Mouse (Mus musculus) hindbrain, embryonic 12.5 days (tissue): Measurements from ENCODE around the gene Gm49510. TPM values are rescaled to one million over a fixed set of nuclear protein-coding genes. Genes with fewer than 3 reads are reported as not detected.
"Not testable (repeated sequence)": the region's sequence is repeated elsewhere in the genome, so short reads cannot be mapped to it uniquely, and the experiment has no call there.

Experiments
- ATAC-seq: fragments of 200-750 bp; cut with Nextera tagmentation; 2 replicates; pipeline ENCODE4 v1.8.0; 2017; ENCODE audit warnings: moderate TSS enrichment; ENCODE audit not compliant: low FRiP score
- H3K27ac ChIP-seq: fragments of 300-500 bp; sonication (generic); 2 replicates; pipeline ENCODE4 v1.5.1; 2016; ENCODE audit warnings: mild to moderate bottlenecking
- H3K27me3 ChIP-seq: fragments of 300-500 bp; sonication (generic); 2 replicates; pipeline ENCODE4 v1.6.1; 2016; ENCODE audit warnings: mild to moderate bottlenecking
- H3K36me3 ChIP-seq: fragments of 300-500 bp; sonication (generic); 2 replicates; pipeline ENCODE4 v1.6.1; 2016; ENCODE audit warnings: mild to moderate bottlenecking
- H3K4me1 ChIP-seq: fragments of 300-500 bp; sonication (generic); 2 replicates; pipeline ENCODE4 v1.6.1; 2016
- H3K4me2 ChIP-seq: fragments of 300-500 bp; sonication (generic); replicated peaks from 2 replicates; pipeline ENCODE4 v1.6.1; 2016; ENCODE audit warnings: mild to moderate bottlenecking
- H3K4me3 ChIP-seq: fragments of 300-500 bp; sonication (generic); 2 replicates; pipeline ENCODE4 v1.5.1; 2016; ENCODE audit warnings: mild to moderate bottlenecking
- H3K9ac ChIP-seq: fragments of 300-500 bp; sonication (generic); 2 replicates; pipeline ENCODE4 v1.6.1; 2016; ENCODE audit warnings: mild to moderate bottlenecking, moderate library complexity
- H3K9me3 ChIP-seq: fragments of 300-500 bp; sonication (generic); replicated peaks from 2 replicates; pipeline ENCODE4 v1.6.1; 2016; ENCODE audit warnings: mild to moderate bottlenecking
- WGBS: fragments of 180-500 bp; shearing (Covaris S2); methylation state at CpG from one replicate; pipeline ENCODE4 v1.1.7; 2016; 5-methylcytosine and 5-hydroxymethylcytosine counted together
- polyA plus RNA-seq: library from polyadenylated mRNA; unstranded; fragments of >200 nt; fragmentation: Nextera tagmentation; extraction: Ambion mirVana; gene quantifications from 2 replicates; pipeline ENCODE4 v1.2.1, GENCODE M21; 2016

Gm49510 gene
- polyA plus RNA-seq, 1 experiment from 2014 or later = 0.61 TPM

GRCm38 (mm10) chr15:78868826-78869233, 30.6 kb upstream of the Gm49510 start:
- 47% methylated on average over 7 of the region's 7 CpGs for WGBS
- 0 out of 2 replicates have a peak, but pooled peaks have one; percentile 24 for ATAC-seq
- H3K4me2 ChIP-seq = no peak overlapping the region

GRCm38 (mm10) chr15:78869775-78870174, 29.7 kb upstream of the Gm49510 start:
- no peak overlapping the region for H3K4me3 ChIP-seq

More at GRCm38 (mm10) chr15:78868826-78869233, 30.6 kb upstream of the Gm49510 start:
- no peaks in the 10 kb centered on the region for H3K36me3 ChIP-seq
- H3K4me3 ChIP-seq = no peak overlapping the region
- H3K27me3 ChIP-seq = no peaks in the 10 kb centered on the region
- no peaks in the 10 kb centered on the region for H3K9me3 ChIP-seq
- H3K27ac ChIP-seq = peak overlapping the region; percentile 56
- H3K4me1 ChIP-seq = peaks cover 6% of the 10 kb centered on the region; the same call in 1 of the 2 replicates
- no peak overlapping the region for H3K9ac ChIP-seq

GRCm38 (mm10) chr15:78872021-78872608, 27.4 kb upstream of the Gm49510 start:
- 58% methylated on average over 5 of the region's 5 CpGs for WGBS
- no peaks in the 10 kb centered on the region for H3K27me3 ChIP-seq

More at GRCm38 (mm10) chr15:78869775-78870174, 29.7 kb upstream of the Gm49510 start:
- no peaks in the 10 kb centered on the region for H3K36me3 ChIP-seq
- H3K4me1 ChIP-seq = peaks cover 6% of the 10 kb centered on the region; the same call in 1 of the 2 replicates
- no peaks in the 10 kb centered on the region for H3K9me3 ChIP-seq
- no peaks in the 10 kb centered on the region for H3K27me3 ChIP-seq
- 30% methylated on average over 6 of the region's 6 CpGs for WGBS
- no peak overlapping the region for H3K27ac ChIP-seq
- no peak for ATAC-seq
- H3K4me2 ChIP-seq = no peak overlapping the region
- no peak overlapping the region for H3K9ac ChIP-seq

GRCm38 (mm10) chr15:78873803-78874435, 25.5 kb upstream of the Gm49510 start:
- Histone ChIP-seq H3K27me3 (no peaks in the 10 kb centered on the region), H3K27ac (no peak overlapping the region), H3K4me2 (no peak overlapping the region), H3K4me3 (no peak overlapping the region), H3K9me3 (no peaks in the 10 kb centered on the region), H3K4me1 (peaks cover 22% of the 10 kb centered on the region), H3K36me3 (no peaks in the 10 kb centered on the region), H3K9ac (no peak overlapping the region)
- no peak for ATAC-seq
- 52% methylated on average over 13 of the region's 13 CpGs for WGBS

More at GRCm38 (mm10) chr15:78872021-78872608, 27.4 kb upstream of the Gm49510 start:
- Histone ChIP-seq H3K9ac (no peak overlapping the region), H3K9me3 (no peaks in the 10 kb centered on the region), H3K27ac (no peak overlapping the region), H3K4me2 (no peak overlapping the region), H3K36me3 (no peaks in the 10 kb centered on the region), H3K4me3 (no peak overlapping the region), H3K4me1 (peaks cover 19% of the 10 kb centered on the region)
- ATAC-seq = no peak

- Histone ChIP-seq H3K9me3 (no peaks in the 10 kb centered on the region), H3K27me3 (no peaks in the 10 kb centered on the region), H3K4me2 (no peak overlapping the region), H3K27ac (peak overlapping the region; percentile 98; the same call in 1 of the 2 replicates), H3K36me3 (no peaks in the 10 kb centered on the region; the same call in 1 of the 2 replicates), H3K4me1 (peaks cover 29% of the 10 kb centered on the region), H3K4me3 (no peak overlapping the region), H3K9ac (no peak overlapping the region)
- no peak for ATAC-seq
- WGBS = 80% methylated on average over 8 of the region's 8 CpGs
These were observed 24.5 kb upstream of the Gm49510 start for GRCm38 (mm10) chr15:78874989-78875388.

GRCm38 (mm10) chr15:78875537-78875936, 23.9 kb upstream of the Gm49510 start:
- Histone ChIP-seq H3K4me3 (no peak overlapping the region), H3K9ac (no peak overlapping the region), H3K4me1 (peaks cover 29% of the 10 kb centered on the region), H3K9me3 (no peaks in the 10 kb centered on the region), H3K4me2 (peak overlapping the region; percentile 90), H3K27ac (peak overlapping the region; percentile 98), H3K27me3 (no peaks in the 10 kb centered on the region), H3K36me3 (peaks cover 5% of the 10 kb centered on the region; the same call in 1 of the 2 replicates)
- WGBS = 84% methylated on average over 5 of the region's 5 CpGs
- no peak for ATAC-seq

GRCm38 (mm10) chr15:78876258-78876696, 23.2 kb upstream of the Gm49510 start:
- 3% methylated on average over 17 of the region's 17 CpGs for WGBS
- Histone ChIP-seq H3K27me3 (no peaks in the 10 kb centered on the region), H3K9me3 (no peaks in the 10 kb centered on the region), H3K4me1 (peaks cover 29% of the 10 kb centered on the region), H3K36me3 (peaks cover 12% of the 10 kb centered on the region), H3K27ac (peak overlapping the region; percentile 98), H3K4me3 (peak overlapping the region; percentile 76), H3K9ac (peak overlapping the region; percentile 79), H3K4me2 (peak overlapping the region; percentile 90)
- peak; percentile 27; the same call in 1 of the 2 replicates for ATAC-seq

GRCm38 (mm10) chr15:78876991-78877809, 22.3 kb upstream of the Gm49510 start, which contains the start of gene Gga1:
Gga1 (plus strand) TSS chr15:78877190.
- Histone ChIP-seq H3K27ac (peak within 1 kb of the TSS; percentile 98), H3K27me3 (no peaks in the 10 kb centered on the region), H3K36me3 (peaks cover 21% of the 10 kb centered on the region), H3K9me3 (no peaks in the 10 kb centered on the region), H3K4me2 (peak within 1 kb of the TSS; percentile 90), H3K9ac (peak within 1 kb of the TSS; percentile 79), H3K4me1 (peaks cover 29% of the 10 kb centered on the region), H3K4me3 (peak within 1 kb of the TSS; percentile 76)
- ATAC-seq = peak; percentile 93
- under 1% methylated on average over 76 of the region's 95 CpGs for WGBS

- H3K4me1 ChIP-seq = peaks cover 29% of the 10 kb centered on the region
- under 1% methylated on average over 16 of the region's 17 CpGs for WGBS
- peak overlapping the region; percentile 76 for H3K4me3 ChIP-seq
- H3K9ac ChIP-seq = peak overlapping the region; percentile 79
- H3K27ac ChIP-seq = peak overlapping the region; percentile 98
- H3K9me3 ChIP-seq = no peaks in the 10 kb centered on the region
- no peaks in the 10 kb centered on the region for H3K27me3 ChIP-seq
- peak overlapping the region; percentile 90 for H3K4me2 ChIP-seq
- peaks cover 28% of the 10 kb centered on the region for H3K36me3 ChIP-seq
- ATAC-seq = no peak; the same call in 1 of the 2 replicates
These were observed 21.6 kb upstream of the Gm49510 start for GRCm38 (mm10) chr15:78877810-78878390.

- Histone ChIP-seq H3K4me2 (0 out of 2 replicates have a peak overlapping the region, but pooled peaks have one; percentile 90), H3K9ac (0 out of 2 replicates have a peak overlapping the region, but pooled peaks have one; percentile 13), H3K36me3 (peaks cover 38% of the 10 kb centered on the region), H3K4me1 (peaks cover 29% of the 10 kb centered on the region)
- H3K9me3 ChIP-seq, ATAC-seq, H3K4me3 ChIP-seq, H3K27ac ChIP-seq, H3K27me3 ChIP-seq: not testable (repeated sequence)
- WGBS = 60% methylated on average over 7 of the region's 7 CpGs
These were observed 20.5 kb upstream of the Gm49510 start for GRCm38 (mm10) chr15:78878792-78879516.

- no peak overlapping the region for H3K27ac ChIP-seq
- H3K9me3 ChIP-seq = no peaks in the 10 kb centered on the region
- no peak overlapping the region; the same call in 1 of the 2 replicates for H3K9ac ChIP-seq
- ATAC-seq = no peak
- H3K4me1 ChIP-seq = peaks cover 29% of the 10 kb centered on the region
- no peaks in the 10 kb centered on the region for H3K27me3 ChIP-seq
- 94% methylated on average over 8 of the region's 8 CpGs for WGBS
- H3K36me3 ChIP-seq = peaks cover 51% of the 10 kb centered on the region
- no peak overlapping the region for H3K4me3 ChIP-seq
- no peak overlapping the region for H3K4me2 ChIP-seq
These were observed 19.0 kb upstream of the Gm49510 start for GRCm38 (mm10) chr15:78880432-78880831.
